Mouse (Mus musculus): ENCODE measurements at regions not wholly inside any gene's neighbourhood (a gene's known extent, or its start where the extent isn't known, plus 50 kb on each side); places are given as distances from the start of the nearest gene placed in this dataset.

DNA sequence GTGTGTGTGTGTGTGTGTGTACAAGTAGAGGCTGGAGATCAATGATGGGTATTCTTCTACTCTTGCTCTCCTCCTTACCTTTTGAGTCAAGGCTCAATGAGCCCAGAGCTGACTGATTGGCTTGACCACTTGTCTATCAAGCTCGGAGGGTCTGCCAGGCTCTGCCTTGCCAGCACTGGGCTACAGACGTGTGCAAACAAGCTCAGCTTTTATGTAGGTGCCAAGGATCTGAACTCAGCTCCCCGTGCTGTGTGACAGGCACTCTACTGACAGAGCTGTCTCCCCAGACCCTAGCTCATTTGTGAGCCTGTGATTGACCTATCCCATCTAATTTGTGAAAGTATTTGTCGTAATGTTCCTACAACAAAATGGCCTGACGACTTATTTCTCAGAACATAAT lies 54.2 kb upstream of the Cdc42bpa start:
- H3K4me1 ChIP-seq, result no peaks in the 10 kb centered on the region
- H3K4me2 ChIP-seq, result no peak overlapping the region
- 0 out of 2 replicates have a peak, but pooled peaks cover 7% of the 10 kb centered on the region for H3K9me3 ChIP-seq
- H3K36me3 ChIP-seq, result no peaks in the 10 kb centered on the region
- H3K9ac ChIP-seq, result no peak overlapping the region
- H3K4me3 ChIP-seq, result no peak overlapping the region
- 79% methylated on average over 5 of the region's 5 CpGs for WGBS
- no peak for ATAC-seq (ENCODE audit: extremely low read depth, insufficient number of reproducible peaks, low FRiP score, low TSS enrichment)
- no peaks in the 10 kb centered on the region for H3K27me3 ChIP-seq (replicated peaks)
- no peak overlapping the region for H3K27ac ChIP-seq (replicated peaks)

DNA sequence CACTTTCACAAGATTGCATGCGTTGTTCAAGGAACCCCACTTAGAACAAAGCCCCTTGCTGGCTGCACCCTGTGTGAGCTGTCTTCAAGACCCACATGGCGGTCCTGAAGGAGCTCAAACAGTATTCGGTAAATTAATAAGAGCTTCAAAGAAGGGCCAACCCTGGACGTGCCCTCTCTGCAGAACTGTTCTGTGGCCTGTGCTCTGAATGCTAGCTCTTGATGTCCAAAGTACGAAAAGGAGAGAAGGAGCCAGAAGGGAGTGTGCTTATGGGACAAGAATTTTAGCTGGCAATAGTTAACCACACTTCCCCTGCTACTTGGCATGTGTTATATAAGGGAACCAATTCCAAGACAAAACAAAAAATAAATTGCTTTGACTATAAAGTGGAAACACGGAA lies 67.6 kb upstream of the Cdc42bpa start:
- no peak overlapping the region for H3K27ac ChIP-seq (replicated peaks)
- H3K9me3 ChIP-seq, result no peaks in the 10 kb centered on the region
- 79% methylated on average over 6 of the region's 6 CpGs for WGBS
- no peak overlapping the region for H3K4me2 ChIP-seq
- H3K4me1 ChIP-seq, result no peaks in the 10 kb centered on the region
- H3K4me3 ChIP-seq, result no peak overlapping the region
- no peak overlapping the region for H3K9ac ChIP-seq
- no peaks in the 10 kb centered on the region for H3K36me3 ChIP-seq
- no peaks in the 10 kb centered on the region for H3K27me3 ChIP-seq (replicated peaks)
- no peak for ATAC-seq (ENCODE audit: extremely low read depth, insufficient number of reproducible peaks, low FRiP score, low TSS enrichment)

DNA sequence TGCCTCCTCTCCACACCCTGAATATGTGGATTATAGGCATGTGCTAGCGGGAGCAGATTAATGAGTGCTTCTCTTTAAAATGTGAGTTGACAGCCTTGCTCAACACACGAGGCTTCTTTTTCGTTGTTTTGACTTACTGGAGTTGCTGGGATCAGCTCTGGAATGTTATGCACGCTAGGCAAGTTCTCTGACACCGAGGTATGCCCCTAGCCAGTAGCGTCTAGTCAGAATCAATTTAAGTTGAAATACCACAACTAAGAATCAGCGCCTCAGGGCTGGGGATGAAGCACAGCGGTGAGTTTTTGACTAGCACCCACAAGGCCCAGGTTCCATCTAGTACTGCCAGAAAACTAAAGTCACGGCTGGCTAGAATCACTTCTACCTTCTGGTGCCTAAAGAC lies 72.4 kb upstream of the Cdc42bpa start:
- Histone ChIP-seq H3K36me3 (no peaks in the 10 kb centered on the region), H3K4me3 (no peak overlapping the region), H3K4me2 (no peak overlapping the region), H3K27me3 (replicated peaks) (no peaks in the 10 kb centered on the region), H3K9me3 (no peaks in the 10 kb centered on the region), H3K9ac (no peak overlapping the region), H3K27ac (replicated peaks) (no peak overlapping the region), H3K4me1 (no peaks in the 10 kb centered on the region)
- WGBS, result 51% methylated on average over 9 of the region's 9 CpGs
- ATAC-seq (ENCODE audit: extremely low read depth, insufficient number of reproducible peaks, low FRiP score, low TSS enrichment), result no peak

DNA sequence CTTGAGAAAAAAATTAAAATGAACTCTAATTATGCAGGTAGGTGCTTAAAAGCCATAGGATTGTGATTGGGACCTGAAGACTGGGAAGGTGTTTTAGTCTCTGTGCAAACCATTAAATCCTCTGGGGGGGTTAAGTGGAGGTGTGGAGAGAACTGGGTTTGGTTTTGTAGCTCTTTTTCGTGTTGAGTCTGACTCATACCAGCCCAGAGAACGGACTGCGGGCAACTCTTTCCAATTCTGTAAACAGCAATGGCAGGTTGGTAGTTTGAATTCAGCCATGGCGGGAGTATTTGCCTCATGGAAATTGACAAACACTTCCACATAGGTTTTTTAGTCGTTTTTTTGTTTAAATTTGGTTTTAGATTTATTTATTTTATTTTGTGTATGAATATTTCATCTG lies 77.7 kb upstream of the Ahctf1 start:
- 70% methylated on average over 5 of the region's 5 CpGs for WGBS

DNA sequence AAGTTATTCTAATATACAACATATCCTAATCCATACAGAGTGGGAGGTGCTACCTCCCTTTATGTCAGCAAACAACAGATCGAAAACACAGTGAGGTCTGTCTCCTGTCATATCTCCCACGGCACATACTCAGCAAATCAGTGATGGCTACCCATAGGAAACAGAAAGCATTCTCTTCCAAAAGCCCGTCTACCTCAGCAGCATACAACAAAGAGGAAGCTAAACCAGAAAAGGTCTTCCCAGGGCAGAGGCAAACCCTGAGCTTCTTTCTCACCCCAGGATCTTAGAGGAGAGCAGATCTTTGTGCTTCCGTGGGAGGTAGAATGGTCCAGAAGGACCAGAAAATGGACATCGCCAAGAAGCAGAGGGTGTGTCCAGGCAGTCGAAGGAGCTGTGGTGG lies 74.4 kb upstream of the Ahctf1 start:
- 62% methylated on average over 6 of the region's 6 CpGs for WGBS
- no peak for ATAC-seq (ENCODE audit: extremely low read depth, insufficient number of reproducible peaks, low FRiP score, low TSS enrichment)

More for the DNA sequence above, 77.7 kb upstream of the Ahctf1 start:
- Histone ChIP-seq H3K4me1 (no peaks in the 10 kb centered on the region), H3K27me3 (replicated peaks) (no peaks in the 10 kb centered on the region), H3K27ac (replicated peaks) (no peak overlapping the region), H3K4me2 (no peak overlapping the region), H3K9me3 (no peaks in the 10 kb centered on the region), H3K36me3 (no peaks in the 10 kb centered on the region), H3K4me3 (no peak overlapping the region), H3K9ac (no peak overlapping the region)
- ATAC-seq (ENCODE audit: extremely low read depth, insufficient number of reproducible peaks, low FRiP score, low TSS enrichment), result no peak

DNA sequence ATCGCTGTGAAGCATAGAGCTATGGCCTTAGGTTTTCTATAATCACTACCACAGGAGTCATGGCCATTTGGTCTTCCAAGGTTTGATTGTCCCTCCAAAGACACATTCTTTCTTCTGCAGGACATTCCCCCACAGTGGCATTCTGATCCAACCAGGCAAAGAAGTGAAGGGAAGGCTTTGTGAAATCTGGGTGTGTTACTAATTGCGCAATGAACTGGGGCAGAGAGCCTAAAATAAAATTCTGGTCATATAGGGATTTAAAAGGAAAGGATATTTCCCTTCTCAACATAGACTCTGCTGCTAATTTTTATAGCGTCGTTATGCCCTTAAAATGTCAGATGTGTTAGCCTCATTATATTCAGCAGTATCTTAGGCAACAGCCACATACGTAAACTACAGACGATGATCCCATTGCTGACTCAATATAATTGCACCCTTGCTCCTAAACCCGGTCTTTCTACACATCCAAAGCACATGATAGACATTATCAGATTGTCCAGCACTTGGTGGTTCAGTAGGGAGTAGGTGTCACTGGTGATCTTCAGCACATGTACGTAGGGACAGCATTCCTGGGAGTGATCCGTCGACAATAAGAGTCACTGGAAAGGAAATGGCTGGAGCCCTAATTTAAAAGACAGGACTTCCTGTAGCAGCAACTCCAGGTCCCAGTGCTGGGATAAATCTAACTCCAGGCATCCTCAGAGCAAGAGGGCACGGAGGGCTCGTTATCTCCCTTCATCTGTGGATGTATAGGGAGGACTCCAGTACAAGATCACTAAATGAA lies 70.5 kb upstream of the Ahctf1 start:
- Histone ChIP-seq H3K4me2 (no peak overlapping the region), H3K36me3 (no peaks in the 10 kb centered on the region), H3K27me3 (replicated peaks) (no peaks in the 10 kb centered on the region), H3K9me3 (no peaks in the 10 kb centered on the region), H3K27ac (replicated peaks) (no peak overlapping the region), H3K4me3 (no peak overlapping the region), H3K9ac (no peak overlapping the region), H3K4me1 (no peaks in the 10 kb centered on the region)
- ATAC-seq (ENCODE audit: extremely low read depth, insufficient number of reproducible peaks, low FRiP score, low TSS enrichment), result no peak
- 52% methylated on average over 12 of the region's 12 CpGs for WGBS

More for the DNA sequence above, 74.4 kb upstream of the Ahctf1 start:
- no peak overlapping the region for H3K4me2 ChIP-seq
- no peaks in the 10 kb centered on the region for H3K36me3 ChIP-seq
- H3K27ac ChIP-seq (replicated peaks), result no peak overlapping the region
- no peaks in the 10 kb centered on the region for H3K9me3 ChIP-seq
- no peak overlapping the region for H3K9ac ChIP-seq
- H3K27me3 ChIP-seq (replicated peaks), result no peaks in the 10 kb centered on the region
- no peak overlapping the region for H3K4me3 ChIP-seq
- no peaks in the 10 kb centered on the region for H3K4me1 ChIP-seq

DNA sequence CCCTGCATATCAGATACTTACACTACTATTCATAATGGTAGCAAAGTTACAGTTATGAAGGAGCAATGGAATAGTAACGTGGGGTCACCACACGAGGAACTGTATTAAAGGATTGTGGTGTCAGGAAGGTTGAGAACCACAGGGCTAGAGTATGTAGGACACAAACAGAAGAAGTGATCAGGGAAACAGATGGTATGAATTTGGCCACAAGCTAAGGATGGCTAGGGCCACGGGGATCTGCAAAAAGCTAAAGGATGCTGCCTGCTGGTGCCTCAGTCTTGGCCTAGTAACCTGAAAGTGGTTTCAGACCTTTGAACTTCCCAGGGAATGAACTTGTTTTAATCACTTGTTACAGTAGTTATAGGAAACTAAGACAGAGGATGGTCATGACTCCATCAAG lies 68.5 kb upstream of the Ahctf1 start:
- Histone ChIP-seq H3K27me3 (replicated peaks) (no peaks in the 10 kb centered on the region), H3K9ac (no peak overlapping the region), H3K36me3 (no peaks in the 10 kb centered on the region), H3K4me3 (no peak overlapping the region), H3K4me1 (no peaks in the 10 kb centered on the region), H3K4me2 (no peak overlapping the region), H3K9me3 (no peaks in the 10 kb centered on the region), H3K27ac (replicated peaks) (no peak overlapping the region)
- 78% methylated on average over 3 of the region's 3 CpGs for WGBS
- no peak for ATAC-seq (ENCODE audit: extremely low read depth, insufficient number of reproducible peaks, low FRiP score, low TSS enrichment)

DNA sequence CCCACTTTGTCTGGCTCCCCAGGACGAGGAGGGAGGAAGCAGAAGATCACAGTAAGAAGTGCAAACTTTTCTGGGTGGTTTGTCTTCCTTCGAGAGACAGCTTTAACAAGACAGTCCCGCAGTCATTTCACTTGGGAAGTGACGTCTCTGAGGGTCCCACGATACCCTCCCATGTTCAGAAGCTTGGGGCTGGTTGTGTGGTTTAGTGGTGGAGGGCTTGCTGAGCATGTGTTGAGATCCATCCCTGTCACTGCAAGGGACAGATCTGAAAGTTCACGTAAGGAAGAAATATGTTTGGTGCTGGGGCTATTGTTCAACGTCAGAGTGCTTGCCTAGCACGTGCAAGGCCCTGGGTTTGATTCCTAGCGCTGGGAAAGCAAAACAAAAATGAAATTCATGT lies 65.2 kb upstream of the Ahctf1 start:
- WGBS, result 82% methylated on average over 9 of the region's 9 CpGs
- Histone ChIP-seq H3K9ac (no peak overlapping the region), H3K36me3 (no peaks in the 10 kb centered on the region), H3K4me1 (peaks cover 15% of the 10 kb centered on the region), H3K27me3 (replicated peaks) (no peaks in the 10 kb centered on the region), H3K27ac (replicated peaks) (no peak overlapping the region), H3K4me2 (no peak overlapping the region), H3K4me3 (no peak overlapping the region), H3K9me3 (no peaks in the 10 kb centered on the region)
- no peak for ATAC-seq (ENCODE audit: extremely low read depth, insufficient number of reproducible peaks, low FRiP score, low TSS enrichment)

DNA sequence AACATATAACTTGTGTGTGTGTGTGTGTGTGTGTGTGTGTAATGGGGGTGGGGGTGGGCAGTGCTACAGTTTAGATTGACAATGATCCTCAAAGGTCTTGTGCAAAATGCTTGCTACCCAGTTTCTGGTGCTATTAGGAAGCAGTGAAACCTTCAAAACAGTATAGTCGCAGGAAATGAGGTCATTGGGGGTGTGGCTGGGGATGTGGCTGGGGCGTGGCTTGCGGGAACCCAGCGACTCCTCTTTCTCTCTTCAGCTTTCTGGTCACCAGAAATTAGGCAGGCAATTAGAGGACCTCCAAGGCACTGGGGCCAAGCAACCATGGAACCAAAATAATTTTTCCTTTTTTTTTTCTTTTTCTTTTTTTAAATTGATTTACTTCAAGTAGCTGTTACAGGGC lies 64.0 kb upstream of the Ahctf1 start:
- Histone ChIP-seq H3K4me3 (no peak overlapping the region), H3K4me1 (peaks cover 19% of the 10 kb centered on the region), H3K36me3 (no peaks in the 10 kb centered on the region), H3K27me3 (replicated peaks) (no peaks in the 10 kb centered on the region), H3K9me3 (no peaks in the 10 kb centered on the region), H3K27ac (replicated peaks) (no peak overlapping the region), H3K4me2 (no peak overlapping the region), H3K9ac (no peak overlapping the region)
- ATAC-seq (ENCODE audit: extremely low read depth, insufficient number of reproducible peaks, low FRiP score, low TSS enrichment), result no peak
- WGBS, result 93% methylated on average over 4 of the region's 4 CpGs

DNA sequence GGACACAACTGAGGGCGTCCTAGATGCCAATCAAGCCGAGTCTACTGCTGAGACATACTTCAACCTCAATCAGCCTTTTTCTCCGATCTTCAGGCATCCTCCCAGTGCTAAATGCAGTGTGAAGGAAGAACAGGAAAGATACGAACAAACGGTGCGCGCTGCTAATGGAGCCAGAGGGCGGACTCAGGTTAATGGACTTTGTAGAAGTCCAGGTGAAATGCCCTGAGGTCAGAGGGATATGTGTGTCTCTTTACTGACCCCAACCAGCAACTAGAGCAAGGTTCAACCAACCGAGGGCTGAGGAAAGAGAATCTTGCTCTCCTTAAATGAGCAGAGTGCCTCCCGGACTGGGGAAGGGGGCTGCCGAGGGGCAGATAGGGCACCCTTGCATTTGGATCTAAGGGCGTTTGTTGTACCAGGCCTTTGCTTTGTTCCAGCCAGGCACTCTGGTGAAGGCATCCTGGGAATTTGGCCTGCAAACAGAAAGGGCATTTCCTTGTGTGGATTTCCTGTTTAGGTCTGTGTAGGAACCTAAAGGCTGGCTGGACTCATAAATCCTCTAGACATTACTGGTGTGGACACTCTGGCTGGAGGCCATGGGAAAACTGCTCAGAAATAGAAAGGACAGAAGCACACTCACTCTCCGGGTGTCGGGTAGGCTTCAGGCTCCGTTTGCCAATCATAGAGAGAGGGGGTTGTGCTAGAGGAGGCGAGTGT lies 62.7 kb upstream of the Ahctf1 start:
- no peaks in the 10 kb centered on the region for H3K9me3 ChIP-seq
- WGBS, result 65% methylated on average over 16 of the region's 16 CpGs
- H3K9ac ChIP-seq, result peak overlapping the region; percentile 48; the same call in 1 of the 2 replicates
- peak overlapping the region; percentile 5 for H3K4me2 ChIP-seq
- no peak overlapping the region for H3K4me3 ChIP-seq
- no peaks in the 10 kb centered on the region for H3K27me3 ChIP-seq (replicated peaks)
- no peak for ATAC-seq (ENCODE audit: extremely low read depth, insufficient number of reproducible peaks, low FRiP score, low TSS enrichment)
- H3K4me1 ChIP-seq, result peaks cover 19% of the 10 kb centered on the region
- H3K27ac ChIP-seq (replicated peaks), result peak overlapping the region; percentile 73
- H3K36me3 ChIP-seq, result no peaks in the 10 kb centered on the region

DNA sequence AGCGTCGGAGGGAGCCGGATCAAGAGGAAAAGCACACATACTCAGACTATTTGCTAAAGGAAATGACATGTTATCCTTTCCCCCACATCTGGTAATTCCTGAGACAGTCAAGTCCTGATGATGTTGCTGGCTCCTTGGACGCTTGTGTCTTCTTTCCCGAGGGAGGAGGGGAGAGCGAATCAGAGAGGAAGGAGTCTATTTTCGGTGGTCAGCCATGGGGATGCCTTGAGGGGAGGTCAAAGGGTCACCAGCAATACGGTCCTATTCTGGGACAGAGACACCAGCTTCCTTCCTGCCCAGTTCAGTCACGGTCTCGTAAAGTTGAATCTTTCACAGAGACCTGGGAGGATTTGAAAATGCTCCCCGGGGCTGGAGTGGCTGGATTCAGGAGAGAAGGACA lies 62.1 kb upstream of the Ahctf1 start:
- Histone ChIP-seq H3K36me3 (no peaks in the 10 kb centered on the region), H3K4me3 (no peak overlapping the region), H3K27ac (replicated peaks) (peak overlapping the region; percentile 73), H3K9ac (no peak overlapping the region), H3K27me3 (replicated peaks) (no peaks in the 10 kb centered on the region), H3K4me2 (peak overlapping the region; percentile 5), H3K4me1 (peaks cover 19% of the 10 kb centered on the region), H3K9me3 (no peaks in the 10 kb centered on the region)
- 41% methylated on average over 11 of the region's 11 CpGs for WGBS
- no peak for ATAC-seq (ENCODE audit: extremely low read depth, insufficient number of reproducible peaks, low FRiP score, low TSS enrichment)

Measured in heart, embryonic 13.5 days (tissue).